Mouse (Mus musculus) Patski (cell line): ENCODE measurements at regions not wholly inside any gene's neighbourhood (a gene's known extent, or its start where the extent isn't known, plus 50 kb on each side); places are given as distances from the start of the nearest gene placed in this dataset.
"Not testable (repeated sequence)": the region's sequence is repeated elsewhere in the genome, so short reads cannot be mapped to it uniquely, and the experiment has no call there.

Experiments used
- ATAC-seq: fragments of 100-300 bp; one replicate; pipeline ENCODE4 v1.8.0; 2021
- CTCF ChIA-PET: fragments of 350-600 bp; sonication (Branson Sonifier 250); formaldehyde crosslinking; loops from one replicate; lab custom pipeline; 2022; ENCODE audit warnings: inconsistent platforms; lab: Charles Lee
- POLR2A ChIA-PET: fragments of 350-600 bp; sonication (Branson Sonifier 250); formaldehyde crosslinking; loops from one replicate; lab custom pipeline; 2022; ENCODE audit warnings: antibody characterized with exemption, inconsistent platforms; lab: Charles Lee
- DNase-seq: peaks from one replicate; pipeline ENCODE4 v3.0.0-alpha.2; 2011; ENCODE audit warnings: low read depth, low spot score
- H3K27me3 ChIP-seq: fragments of 371-371 bp; one replicate; pipeline ENCODE4 v1.5.1; 2021
- CTCF ChIP-seq: fragments of 100-300 bp; IDR thresholded peaks from one replicate; pipeline ENCODE4 v1.5.1; 2021
- in situ Hi-C: fragments of 300-500 bp; cut with MboI; formaldehyde crosslinking; loops from 3 replicates; pipeline ENCODE4 v1.11.1; 2018; ENCODE audit warnings: low pct_unique_long_range_greater_than_20kb, mixed read lengths

DNA sequence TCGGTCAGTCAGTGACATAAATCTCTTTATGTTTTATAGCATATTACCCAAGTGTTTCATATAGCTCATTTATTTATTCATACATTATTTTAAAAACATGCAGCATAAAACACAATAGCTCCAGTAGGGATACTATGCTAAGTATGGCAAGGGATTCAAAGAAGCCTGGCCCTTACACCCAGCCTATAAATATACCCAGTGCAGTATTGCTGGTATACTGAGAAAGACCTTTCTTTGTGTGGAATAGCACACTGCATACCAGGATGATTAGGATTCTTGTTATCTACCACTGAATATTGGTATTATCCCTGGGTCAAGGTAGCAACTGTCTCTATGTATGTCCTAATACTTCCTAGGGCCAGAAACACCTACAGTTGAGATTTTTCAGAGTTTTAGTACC lies 389.4 kb downstream of the 1190002N15Rik start:
- DNase-seq (no peak), ATAC-seq (no peak)
- ChIA-PET CTCF (no interaction called here), POLR2A (no interaction called here)
- in situ Hi-C loops, result no loop called here
- TF ChIP-seq CTCF, result no peak
- H3K27me3 ChIP-seq, result no peaks in the 10 kb centered on the region

DNA sequence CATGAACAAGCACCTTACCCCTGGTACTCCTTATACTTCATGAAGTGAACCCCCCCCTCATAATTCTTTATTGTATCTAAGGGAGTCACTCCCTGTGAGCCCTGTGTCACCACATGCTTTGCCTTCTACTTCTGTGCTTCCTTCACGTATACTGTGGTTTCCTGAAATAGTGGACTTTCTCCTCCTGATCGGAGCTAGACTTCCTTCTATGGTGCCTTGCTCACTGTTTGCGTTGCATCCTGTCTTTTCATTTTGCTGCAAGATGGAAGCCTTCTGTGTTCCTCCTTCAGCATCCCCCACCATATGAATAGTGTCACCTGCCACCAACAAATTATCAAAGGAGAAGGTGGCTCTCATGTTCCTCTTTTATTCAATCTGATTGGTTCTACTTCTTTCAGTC lies 391.1 kb downstream of the 1190002N15Rik start:
- H3K27me3 ChIP-seq, result no peaks in the 10 kb centered on the region
- POLR2A ChIA-PET, result no interaction called here
- in situ Hi-C loops, result no loop called here
- no peak for DNase-seq
- ATAC-seq, result no peak
- CTCF ChIA-PET, result no interaction called here
- TF ChIP-seq CTCF, result no peak

DNA sequence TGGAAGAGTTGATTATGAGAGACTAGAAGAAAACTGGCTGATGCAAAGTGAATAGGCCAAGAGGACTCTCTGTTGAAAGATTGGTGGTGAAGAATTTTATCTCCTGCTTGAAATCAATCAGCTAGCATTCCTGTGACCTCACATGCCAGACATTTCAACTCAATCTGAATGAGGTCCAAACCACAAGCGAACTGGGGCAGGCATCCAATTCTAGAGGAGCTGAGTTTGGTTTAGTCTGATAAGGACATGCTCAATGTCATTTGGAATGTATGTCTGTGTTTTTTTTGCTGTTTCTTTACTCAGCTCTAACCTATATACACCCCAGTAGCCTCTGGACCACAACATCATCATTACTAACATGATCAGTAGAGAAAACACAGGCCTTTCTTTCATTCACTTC lies 401.4 kb downstream of the 1190002N15Rik start:
- POLR2A ChIA-PET, result no interaction called here
- H3K27me3 ChIP-seq, result no peaks in the 10 kb centered on the region
- CTCF ChIA-PET, result interaction anchor here (1.5 kb wide), 1 partner anchor 104 kb away, joined by 4 read pairs; no protein-coding TSS in a partner anchor
- in situ Hi-C loops, result no loop called here
- ATAC-seq (peak; percentile 66), DNase-seq (peak; percentile 25)
- no peak for TF ChIP-seq CTCF

DNA sequence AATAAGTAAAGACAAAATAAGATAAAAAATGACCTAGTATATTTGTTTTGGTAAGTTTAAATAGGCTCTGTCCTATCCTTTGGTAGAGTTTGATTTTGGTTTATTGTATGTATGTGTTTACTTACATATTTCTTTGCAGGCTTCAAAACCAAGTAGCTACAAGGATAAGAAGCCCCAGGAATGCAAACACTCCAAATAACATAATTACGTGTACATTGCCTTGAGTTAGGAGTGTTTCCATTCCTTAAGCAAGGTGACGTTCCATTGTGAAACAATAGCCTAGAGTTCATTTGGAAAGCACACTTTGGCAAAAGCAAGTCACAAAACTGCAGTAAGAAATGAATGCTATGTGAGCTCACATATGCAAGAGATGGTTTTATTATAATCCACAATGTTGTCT lies 404.2 kb downstream of the 1190002N15Rik start:
- POLR2A ChIA-PET, result no interaction called here
- TF ChIP-seq CTCF, result no peak
- ATAC-seq (no peak), DNase-seq (no peak)
- no peaks in the 10 kb centered on the region for H3K27me3 ChIP-seq
- CTCF ChIA-PET, result no interaction called here
- in situ Hi-C loops, result no loop called here

DNA sequence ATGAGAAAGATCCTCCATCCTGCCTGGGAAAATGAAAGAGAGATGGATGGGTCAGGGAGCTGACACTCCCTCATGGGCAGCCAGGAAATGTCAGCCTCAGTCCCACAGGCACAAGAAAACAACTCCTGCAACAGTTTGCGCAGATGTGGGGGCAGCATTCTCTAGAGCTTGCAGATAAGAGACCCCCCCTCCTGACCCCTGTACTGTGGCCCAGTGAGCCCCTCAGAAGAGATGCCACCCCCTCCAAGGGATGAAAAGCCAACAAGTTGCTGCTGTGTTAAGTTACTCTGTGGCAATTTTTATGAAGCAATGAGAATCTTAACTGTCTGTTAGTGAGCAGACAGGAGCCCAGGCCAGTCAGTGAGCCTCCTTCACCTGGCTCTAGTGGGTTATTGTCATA lies 406.5 kb downstream of the 1190002N15Rik start:
- ATAC-seq (no peak), DNase-seq (no peak)
- in situ Hi-C loops, result no loop called here
- H3K27me3 ChIP-seq, result no peaks in the 10 kb centered on the region
- no peak for TF ChIP-seq CTCF
- ChIA-PET POLR2A (no interaction called here), CTCF (no interaction called here)

DNA sequence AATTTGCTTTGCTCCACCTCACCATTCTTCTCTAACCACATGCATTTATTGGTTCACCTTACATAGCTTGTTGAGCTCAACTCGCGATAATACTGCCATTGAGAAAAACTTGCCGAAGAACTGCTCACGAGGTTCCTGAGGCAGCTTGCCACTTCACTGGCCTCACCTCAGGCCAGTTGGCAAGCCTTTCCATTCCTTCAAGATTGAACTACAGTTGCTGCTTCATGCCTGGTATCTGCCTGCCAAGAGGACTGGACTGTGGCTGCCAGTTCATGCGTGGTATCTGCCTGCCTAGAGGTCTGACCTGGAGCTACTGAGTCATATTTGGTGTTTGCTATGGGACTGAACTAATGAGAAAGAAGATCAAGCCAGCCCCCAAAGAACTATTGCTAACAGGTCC lies 420.9 kb downstream of the 1190002N15Rik start:
- ATAC-seq (peak; percentile 99), DNase-seq (peak; percentile 64)
- in situ Hi-C loops, result loop anchor here (10.0 kb wide), 1 partner anchor 418 kb away; the partner anchor contains the start of gene 1190002N15Rik
- no peaks in the 10 kb centered on the region for H3K27me3 ChIP-seq
- ChIA-PET CTCF (interaction anchor here (1.2 kb wide), 1 partner anchor 40 kb away, joined by 3 read pairs; no protein-coding TSS in a partner anchor), POLR2A (no interaction called here)
- TF ChIP-seq CTCF, result no peak

DNA sequence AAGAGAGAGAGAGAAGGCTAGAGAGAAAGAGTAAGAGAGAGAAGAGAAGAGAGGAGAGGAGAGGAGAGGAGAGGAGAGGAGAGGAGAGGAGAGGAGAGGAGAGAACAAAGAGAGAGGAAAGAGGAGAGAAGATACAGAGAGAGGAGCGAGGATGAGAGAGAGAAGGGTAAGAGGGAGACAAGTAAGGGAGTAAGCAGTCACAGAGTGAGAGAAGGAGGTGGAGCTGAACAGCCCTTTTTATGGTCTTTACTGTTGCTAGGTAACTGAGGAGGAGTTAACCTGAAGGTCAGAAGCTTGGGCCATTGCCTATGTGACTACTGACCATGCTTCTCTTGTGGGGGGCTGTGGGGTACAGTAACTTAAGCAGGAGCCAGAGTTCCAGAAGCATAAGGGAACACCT lies 430.2 kb downstream of the 1190002N15Rik start:
- CTCF ChIA-PET, ATAC-seq, POLR2A ChIA-PET, H3K27me3 ChIP-seq, in situ Hi-C loops, DNase-seq: not testable (repeated sequence)

DNA sequence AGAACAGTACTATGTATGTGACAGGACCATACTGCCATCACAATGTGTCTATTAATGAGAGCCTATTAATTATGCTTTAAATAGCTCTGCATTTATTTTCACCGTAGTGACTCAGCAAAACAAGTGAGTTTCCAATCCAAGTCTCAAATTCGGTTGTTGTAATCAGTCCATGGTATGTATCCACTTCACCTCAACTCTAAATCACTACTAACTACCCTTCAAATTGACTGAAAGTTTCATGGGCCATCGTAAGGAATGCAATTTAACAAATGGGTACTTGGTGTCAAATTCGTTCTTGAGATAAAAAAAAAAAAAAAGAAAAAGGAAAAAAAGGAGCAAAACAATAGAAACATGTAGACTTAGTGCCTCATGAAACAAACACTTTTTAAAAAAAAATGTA lies 433.2 kb downstream of the 1190002N15Rik start:
- POLR2A ChIA-PET, result no interaction called here
- no peak for ATAC-seq
- no peak for TF ChIP-seq CTCF

DNA sequence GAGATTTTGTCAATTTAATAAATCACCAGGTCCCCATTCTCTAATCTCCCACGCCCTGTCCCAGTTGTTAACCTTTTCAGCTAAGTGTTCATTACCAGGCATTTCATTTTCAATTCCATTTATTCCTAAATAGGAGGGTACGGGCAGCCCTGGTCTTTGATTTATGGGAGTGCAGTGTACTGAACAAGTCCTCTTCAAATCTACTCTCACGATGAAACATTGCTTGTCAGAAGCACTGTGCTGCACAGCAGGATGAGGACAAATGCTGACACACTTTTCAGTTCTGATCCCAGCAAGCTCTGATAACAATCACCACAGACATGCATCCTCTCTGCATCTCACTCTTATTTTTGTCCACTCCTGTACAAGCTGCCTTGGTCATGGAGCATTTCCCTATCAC lies 435.9 kb downstream of the 1190002N15Rik start:
- in situ Hi-C loops, result no loop called here
- H3K27me3 ChIP-seq, result no peaks in the 10 kb centered on the region
- POLR2A ChIA-PET, result no interaction called here
- CTCF ChIA-PET, result interaction anchor here (1.4 kb wide), 1 partner anchor 12 kb away, joined by 4 read pairs; no protein-coding TSS in a partner anchor
- DNase-seq (no peak), ATAC-seq (no peak)
- no peak for TF ChIP-seq CTCF

More for the DNA sequence above, 433.2 kb downstream of the 1190002N15Rik start:
- no peak for DNase-seq
- CTCF ChIA-PET, result no interaction called here
- in situ Hi-C loops, result no loop called here
- H3K27me3 ChIP-seq, result no peaks in the 10 kb centered on the region

DNA sequence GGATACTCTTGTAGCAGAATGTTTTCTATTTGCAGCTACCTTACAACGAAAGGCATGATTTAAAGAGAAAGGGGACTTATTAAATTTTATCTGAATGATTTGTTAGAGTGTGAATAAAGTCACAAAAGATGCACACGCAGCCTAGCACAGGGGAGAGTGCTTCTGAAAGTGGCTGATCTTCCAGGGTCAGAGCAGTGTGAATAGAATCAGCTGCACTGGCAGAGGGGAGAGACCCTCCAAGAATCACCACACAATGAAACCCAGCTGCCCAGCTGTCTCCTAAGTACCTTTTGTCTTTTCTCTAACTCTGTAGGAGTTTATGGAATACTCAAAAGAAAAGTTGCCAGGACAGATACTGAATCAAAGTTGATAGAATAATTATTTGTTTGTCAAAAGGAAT lies 443.1 kb downstream of the 1190002N15Rik start:
- no peak for TF ChIP-seq CTCF
- H3K27me3 ChIP-seq, result no peaks in the 10 kb centered on the region
- DNase-seq, result no peak
- in situ Hi-C loops, result no loop called here
- ATAC-seq, result no peak
- ChIA-PET POLR2A (no interaction called here), CTCF (no interaction called here)

DNA sequence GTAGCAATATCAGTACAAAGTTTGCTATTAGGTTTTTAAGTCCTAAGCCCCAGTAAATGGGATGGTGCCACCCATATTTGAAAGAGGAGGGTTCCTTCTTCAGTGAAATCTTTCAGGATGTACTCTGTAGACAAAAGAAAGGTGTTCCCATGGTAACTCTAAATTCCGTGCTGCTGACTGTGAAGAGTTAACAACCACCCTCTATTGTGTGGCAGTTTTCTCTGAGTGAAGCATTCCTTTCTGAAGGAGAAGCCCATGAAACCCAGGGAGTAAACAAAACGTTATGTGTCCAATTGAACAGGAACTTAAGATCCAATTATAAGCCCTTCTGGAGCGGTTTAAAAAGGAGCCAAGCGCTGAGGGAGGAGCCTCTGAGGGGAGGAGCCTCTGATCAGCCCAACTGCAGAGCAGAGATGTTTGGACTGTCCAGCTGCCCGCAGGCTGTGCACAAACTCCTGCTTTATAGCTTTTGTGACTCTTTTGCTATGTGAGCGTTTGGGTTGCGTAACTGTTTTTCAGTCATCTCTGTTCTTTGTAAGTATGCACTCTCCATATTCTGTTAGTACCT lies 446.1 kb downstream of the 1190002N15Rik start:
- no peaks in the 10 kb centered on the region for H3K27me3 ChIP-seq
- POLR2A ChIA-PET, result no interaction called here
- in situ Hi-C loops, result no loop called here
- ATAC-seq, result no peak
- TF ChIP-seq CTCF, result no peak
- CTCF ChIA-PET, result interaction anchor here (1.1 kb wide), 1 partner anchor 12 kb away, joined by 3 read pairs; no protein-coding TSS in a partner anchor
- DNase-seq, result no peak

DNA sequence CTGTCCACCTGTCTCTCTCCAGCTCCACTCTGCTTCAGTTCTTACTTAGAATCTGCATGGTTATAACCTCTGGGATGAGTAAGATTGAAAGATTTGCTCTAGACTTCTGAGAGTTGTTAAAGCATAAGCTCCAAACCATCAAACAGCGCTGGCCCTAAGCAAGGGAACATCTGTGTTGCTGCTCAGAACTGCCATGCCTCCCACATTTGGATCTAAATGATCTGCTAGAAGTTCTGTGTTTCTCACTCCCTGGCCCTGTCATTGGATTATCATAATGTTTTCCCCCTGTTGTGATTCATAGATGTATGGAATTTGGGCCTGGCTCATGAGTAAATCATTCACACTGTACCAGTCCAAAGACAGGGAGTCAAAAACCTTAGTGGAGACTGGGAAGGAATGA lies 448.1 kb downstream of the 1190002N15Rik start:
- ChIA-PET CTCF (no interaction called here), POLR2A (no interaction called here)
- DNase-seq (no peak), ATAC-seq (no peak)
- in situ Hi-C loops, result no loop called here
- no peak for TF ChIP-seq CTCF
- no peaks in the 10 kb centered on the region for H3K27me3 ChIP-seq
